Mouse (Mus musculus) naive thymus-derived CD4-positive, alpha-beta T cell, adult 5 months (primary cell): ENCODE data around the gene Pygo2. TPM values are rescaled to one million over a fixed set of nuclear protein-coding genes. Genes with fewer than 3 reads are reported as not detected.

Experiments used
- polyA plus RNA-seq: library from polyadenylated mRNA; unstranded; fragments of 100-300 nt; shearing (Covaris generic); gene quantifications from one replicate; pipeline ENCODE4 v1.2.1, GENCODE M21; 2017

Gene Pygo2
- polyA plus RNA-seq: 47.2 TPM

DNA sequence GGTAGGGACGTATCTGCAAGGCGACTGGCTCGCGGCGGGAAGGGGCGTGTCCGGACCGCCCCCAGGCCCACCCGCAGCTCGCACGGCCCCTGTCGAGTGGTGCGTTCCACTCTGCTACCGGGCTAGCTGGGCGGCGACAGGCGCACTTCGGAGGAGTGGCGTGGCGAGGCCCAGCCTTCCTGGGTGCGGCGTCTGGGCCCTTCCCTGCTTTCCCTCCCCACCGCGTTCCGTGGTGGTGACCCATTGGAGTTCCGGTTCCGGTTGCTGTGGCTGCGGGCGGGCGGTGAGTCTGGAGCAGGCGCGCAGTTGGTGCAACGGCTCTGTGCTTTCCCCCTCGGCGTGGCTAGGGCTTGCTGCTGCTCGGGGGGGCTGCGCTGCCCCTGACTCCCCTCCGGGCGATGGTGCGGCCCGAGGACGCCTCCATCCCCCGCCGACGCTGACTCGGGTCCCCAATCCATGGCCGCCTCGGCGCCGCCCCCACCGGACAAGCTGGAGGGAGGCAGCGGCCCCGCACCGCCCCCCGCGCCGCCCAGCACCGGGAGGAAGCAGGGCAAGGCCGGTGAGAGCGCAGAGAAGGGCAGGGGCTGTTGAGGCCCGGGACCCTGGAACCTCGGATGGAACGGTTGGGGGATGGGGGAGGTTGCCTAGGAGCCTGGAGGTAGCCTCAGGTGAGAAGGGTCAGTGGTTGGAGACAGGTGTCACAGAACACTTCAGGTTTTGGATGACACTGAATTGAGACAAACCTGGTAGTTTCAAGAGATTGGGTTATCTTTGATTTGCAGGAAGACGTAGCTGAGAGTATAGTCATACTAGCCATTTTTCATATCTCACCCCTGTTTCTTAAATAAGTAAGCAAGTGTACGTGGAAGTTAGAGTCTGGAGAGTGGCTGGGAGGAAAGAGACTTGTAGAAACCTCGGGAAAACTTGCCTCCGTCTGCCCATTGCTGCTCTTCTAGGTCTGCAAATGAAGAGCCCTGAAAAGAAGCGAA is at the start of gene Pygo2:
Gene Pygo2 (plus strand): TSS at position 44 of the 989 bp plus-strand sequence.

DNA sequence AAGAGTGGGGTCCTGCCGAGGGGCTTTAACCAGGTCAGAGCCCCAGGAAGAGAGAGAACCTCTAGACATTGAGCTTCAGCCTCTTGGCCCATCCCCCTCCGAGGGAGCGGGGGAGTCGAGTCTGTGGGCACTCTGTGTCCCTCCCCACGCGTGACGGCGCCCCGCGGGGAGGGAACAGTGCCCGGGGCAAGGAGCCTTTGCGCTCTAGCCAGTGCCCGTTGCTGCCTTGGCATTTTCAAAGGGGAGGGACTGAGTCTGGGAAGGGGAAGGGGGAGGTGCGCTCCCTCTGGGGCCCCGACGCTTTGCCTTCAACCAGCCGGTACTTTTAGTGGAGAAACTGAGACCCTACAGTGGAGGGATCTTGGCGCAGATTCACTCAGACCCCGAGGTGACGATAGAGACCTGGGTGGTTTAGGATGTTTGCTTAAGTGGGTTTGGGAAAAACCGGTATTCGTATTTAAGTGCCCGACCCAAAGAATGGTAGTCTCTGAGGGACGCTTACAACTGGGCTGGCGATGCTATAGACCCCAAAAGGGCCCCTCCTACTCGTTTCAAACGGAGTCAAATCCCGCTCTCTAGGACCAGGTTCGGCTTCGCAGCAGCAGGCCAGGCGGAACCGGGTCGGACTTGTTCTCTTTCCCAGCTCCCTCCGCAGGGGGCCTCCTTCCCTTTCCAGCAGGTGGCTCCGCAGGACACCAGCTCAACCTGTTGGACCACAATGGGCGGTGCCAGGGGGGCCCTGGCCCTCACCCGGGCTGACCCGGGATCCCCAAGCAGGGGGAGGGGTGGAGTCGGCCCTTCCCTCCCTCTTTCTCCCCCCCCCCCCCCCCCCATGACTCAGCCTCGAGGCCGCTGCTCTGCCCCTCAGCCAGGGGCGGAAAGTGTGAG is 35.8 kb upstream of the Pygo2 start, which contains the start of gene Zbtb7b:
Gene Zbtb7b (minus strand): TSS at position 771 of the 888 bp plus-strand sequence.

DNA sequence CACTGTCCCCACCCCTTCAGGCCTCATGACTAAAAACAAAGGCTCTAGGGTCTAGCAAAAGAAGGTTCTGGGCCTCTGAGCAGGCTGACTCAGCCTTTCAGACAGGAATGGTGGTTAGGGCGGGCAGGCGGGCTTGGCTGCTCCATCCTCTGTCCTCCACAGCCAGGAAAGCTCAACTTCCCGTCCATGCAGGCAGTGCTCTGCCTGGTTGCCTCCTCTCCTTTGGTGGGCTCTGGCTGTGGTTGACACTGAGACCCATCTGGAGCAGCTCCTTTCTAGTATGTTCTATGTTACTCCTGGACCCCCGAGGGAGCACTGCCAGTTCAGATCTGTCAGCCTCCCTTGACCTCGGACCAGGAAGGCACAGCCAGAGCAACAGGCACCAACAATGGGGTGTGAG is 27.3 kb upstream of the Pygo2 start, which contains the start of gene Lenep:
Gene Lenep (minus strand): TSS at position 101 of the 400 bp plus-strand sequence.

DNA sequence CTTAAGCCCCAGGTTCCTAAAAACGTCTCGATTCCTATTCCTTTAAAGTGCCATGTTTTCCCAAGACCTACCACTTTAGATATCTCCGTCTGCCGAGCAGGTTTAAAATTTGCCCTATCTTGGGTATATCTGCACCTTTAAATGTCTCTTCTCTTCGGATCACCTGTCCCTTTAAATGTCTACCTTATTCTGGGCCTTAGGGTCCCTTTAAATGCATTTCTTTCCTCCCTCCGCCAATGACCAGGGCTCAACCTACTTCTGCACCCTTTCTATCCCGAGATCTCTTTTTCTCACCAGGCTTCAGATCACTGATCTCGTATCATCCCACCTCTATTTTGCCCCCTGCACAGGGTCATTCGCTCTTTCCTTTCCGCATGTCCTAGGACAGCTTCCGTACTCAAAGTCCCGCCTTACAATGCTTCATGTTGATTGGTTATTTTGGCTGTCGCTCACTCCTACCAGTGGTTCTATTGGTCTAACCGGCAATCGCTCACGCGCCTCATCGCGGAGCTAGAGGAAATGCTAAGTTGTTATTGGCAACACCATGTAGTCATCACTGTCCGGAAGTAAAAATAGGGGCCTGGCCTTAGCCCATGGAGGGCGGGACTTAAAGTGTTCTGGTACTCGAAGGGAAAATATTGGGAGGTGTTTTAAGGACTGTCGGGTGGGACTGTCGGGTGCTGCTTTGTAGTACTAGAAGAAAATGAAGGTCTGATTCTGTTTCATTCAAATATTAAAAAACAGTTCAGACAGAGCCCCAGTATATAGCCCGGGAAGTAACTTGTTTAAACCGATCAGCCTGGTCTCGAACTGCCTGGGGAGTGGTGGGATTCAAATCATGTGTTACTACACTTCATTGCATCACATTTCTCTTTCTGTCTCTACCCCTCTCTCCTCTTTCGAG is 18.3 kb upstream of the Pygo2 start, which contains the start of gene Flad1:
Gene Flad1 (minus strand): TSS at position 381 of the 904 bp plus-strand sequence.

DNA sequence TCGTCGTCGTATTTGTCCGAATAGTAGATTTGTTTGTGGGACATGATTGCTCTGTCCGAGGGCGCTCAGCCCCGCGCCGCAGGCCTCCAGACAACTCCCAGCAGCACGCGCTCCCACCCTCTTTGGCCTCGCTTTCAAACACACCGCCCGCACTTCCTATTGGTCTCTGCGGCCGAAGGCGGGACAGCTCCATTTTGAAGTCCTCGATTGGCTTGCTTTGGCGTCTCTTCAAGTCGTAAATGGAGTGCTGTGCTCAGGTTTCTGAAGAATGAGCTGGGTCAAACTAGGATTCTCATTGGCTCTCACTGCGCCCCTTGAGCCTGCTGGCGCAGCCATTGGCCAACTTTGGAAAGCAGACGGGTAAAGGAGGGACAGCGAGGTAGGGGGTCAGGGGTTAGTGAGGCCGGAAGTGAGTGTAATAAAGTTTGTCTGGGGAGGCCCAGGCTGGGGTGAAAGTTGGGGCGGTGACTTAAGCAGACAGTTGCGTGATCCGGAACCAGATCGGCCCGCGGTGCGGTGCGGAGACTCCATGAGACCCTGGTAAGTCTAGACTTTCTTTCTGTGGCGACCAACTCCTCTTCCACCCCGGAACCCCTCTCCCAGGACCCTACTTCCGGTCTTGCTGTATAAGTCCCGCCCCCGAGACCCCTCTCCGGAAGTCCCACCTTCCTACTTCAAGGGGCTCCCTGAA is 11.7 kb upstream of the Pygo2 start, which contains the start of the genes Cks1b and Shc1:
Gene Cks1b (minus strand): TSS at position 214 of the 691 bp plus-strand sequence.
Gene Shc1 (plus strand): TSS at position 274 of the 691 bp plus-strand sequence.

DNA sequence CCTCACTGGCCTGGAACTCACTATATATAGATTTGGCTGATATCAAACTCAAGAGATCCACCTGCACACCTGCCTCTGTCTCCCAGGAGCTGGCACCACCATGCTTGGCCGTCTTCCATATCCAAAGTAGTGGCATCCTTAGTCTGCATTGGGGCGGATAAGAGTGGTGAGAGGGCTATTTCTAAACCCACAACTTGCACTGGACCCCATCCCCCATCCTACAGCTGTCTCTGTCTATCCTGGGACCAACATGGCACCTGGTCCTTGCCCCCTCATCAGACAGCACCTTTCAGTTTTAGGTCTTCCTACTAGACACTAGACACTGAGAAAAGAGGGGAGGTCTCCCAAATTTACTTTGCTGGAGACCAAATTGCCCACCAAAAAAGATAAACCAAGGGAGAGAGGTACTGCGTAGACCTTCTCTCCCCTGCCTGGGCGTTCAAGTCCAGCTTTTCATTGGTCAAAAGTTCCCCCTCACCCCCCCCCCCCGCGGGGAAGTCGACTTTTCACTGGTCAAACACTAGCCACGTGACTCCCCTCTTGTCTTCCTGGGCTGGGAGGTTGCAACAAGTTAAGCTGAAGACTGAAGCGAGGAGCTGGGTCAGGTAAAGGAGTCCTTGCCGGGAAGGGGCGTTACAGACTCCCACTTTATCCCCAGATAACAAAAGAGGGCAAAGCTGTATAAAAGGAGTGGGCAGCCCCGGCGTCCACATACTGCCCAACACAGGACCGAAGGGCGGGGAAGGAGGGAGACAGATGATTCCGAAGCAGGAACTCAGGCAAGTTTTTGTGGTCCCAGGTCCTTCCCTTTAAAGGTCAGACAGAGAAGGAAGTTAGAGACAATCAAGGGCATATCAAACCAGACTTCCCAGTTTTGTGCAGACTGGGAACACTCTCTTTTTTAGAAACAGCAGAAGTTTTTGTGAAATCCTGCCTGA is 6.4 kb downstream of the Pygo2 start, which contains the start of gene Pbxip1:
Gene Pbxip1 (plus strand): TSS at position 531 of the 938 bp plus-strand sequence.

DNA sequence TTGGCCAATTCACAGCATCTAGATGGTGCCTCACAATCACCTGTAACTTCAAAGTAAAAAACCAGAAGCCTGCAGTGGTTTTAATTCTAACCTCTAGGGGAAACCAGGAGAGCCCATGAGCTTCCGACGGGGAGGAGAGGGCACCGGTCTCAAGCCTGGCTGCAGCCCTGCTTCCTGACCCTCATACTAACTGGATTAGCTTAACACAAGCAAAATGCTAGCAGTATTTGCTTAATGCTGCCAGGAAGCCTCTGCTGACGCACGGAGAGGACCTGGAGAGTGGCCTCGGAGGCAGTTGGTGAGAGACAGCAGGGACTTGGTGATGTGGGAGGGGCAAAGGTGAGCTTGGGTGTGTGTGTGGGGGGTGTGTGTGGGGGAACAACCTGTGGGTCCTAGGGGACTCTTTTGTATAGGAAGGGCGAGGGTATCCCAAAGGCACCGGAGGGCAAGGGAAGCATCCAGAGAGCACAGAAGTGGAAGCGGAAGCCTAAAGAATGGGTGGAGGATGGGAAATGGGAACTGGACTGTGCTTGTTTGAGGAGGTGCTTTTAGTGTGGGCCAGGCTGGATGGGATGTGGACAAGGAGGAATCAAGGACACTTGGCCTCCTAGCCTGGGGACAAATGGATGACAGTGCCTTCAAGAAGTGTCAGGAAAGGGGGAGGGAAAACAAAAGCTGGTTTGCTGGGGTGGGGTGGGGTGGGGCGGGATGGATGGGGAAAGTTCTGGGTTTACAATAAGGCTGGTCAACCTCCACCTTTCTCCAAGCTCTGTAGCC is 24.6 kb downstream of the Pygo2 start, which contains the start of gene Pmvk:
Gene Pmvk (plus strand): TSS at position 141 of the 777 bp plus-strand sequence.

Other genes with a start within 250 kb of the Pygo2 start
- 143 TPM for gene Fam189b, start 247.1 kb upstream of the Pygo2 start, polyA plus RNA-seq
- gene Gba, start 227.3 kb upstream of the Pygo2 start, polyA plus RNA-seq: 72.7 TPM
- gene Thbs3, start 215.0 kb upstream of the Pygo2 start, polyA plus RNA-seq: 1.5 TPM
- 102 TPM for gene Mtx1, start 203.1 kb upstream of the Pygo2 start, polyA plus RNA-seq
- not detected for gene Muc1, start 201.2 kb upstream of the Pygo2 start, polyA plus RNA-seq
- 161 TPM for gene Krtcap2, start 184.2 kb upstream of the Pygo2 start, polyA plus RNA-seq
- 1.1 TPM for gene Trim46, start 183.9 kb upstream of the Pygo2 start, polyA plus RNA-seq
- gene Dpm3, start 170.9 kb upstream of the Pygo2 start, polyA plus RNA-seq: 74.9 TPM
- 189 TPM for gene Slc50a1, start 159.6 kb upstream of the Pygo2 start, polyA plus RNA-seq
- not detected for gene Efna1, start 149.1 kb upstream of the Pygo2 start, polyA plus RNA-seq
- not detected for gene Efna3, start 107.2 kb upstream of the Pygo2 start, polyA plus RNA-seq
- gene Efna4, start 92.2 kb upstream of the Pygo2 start, polyA plus RNA-seq: 0.21 TPM
- gene Adam15, start 80.2 kb upstream of the Pygo2 start, polyA plus RNA-seq: 11.3 TPM
- 0.20 TPM for gene Dcst2, start 68.2 kb upstream of the Pygo2 start, polyA plus RNA-seq
- 0.25 TPM for gene Dcst1, start 65.0 kb upstream of the Pygo2 start, polyA plus RNA-seq
- 14.2 TPM for gene Zbtb7b, start 35.4 kb upstream of the Pygo2 start, polyA plus RNA-seq
- gene Lenep, start 27.4 kb upstream of the Pygo2 start, polyA plus RNA-seq: 0.31 TPM
- gene Flad1, start 18.3 kb upstream of the Pygo2 start, polyA plus RNA-seq: 25.3 TPM
- gene Cks1b, start 11.8 kb upstream of the Pygo2 start, polyA plus RNA-seq: 10.2 TPM
- 79.2 TPM for gene Shc1, start 11.8 kb upstream of the Pygo2 start, polyA plus RNA-seq
- gene Pbxip1, start 6.5 kb downstream of the Pygo2 start, polyA plus RNA-seq: 82.6 TPM
- gene Pmvk, start 24.3 kb downstream of the Pygo2 start, polyA plus RNA-seq: 9.9 TPM
- gene Kcnn3, start 90.0 kb downstream of the Pygo2 start, polyA plus RNA-seq: not detected